Mouse (Mus musculus) left cerebral cortex, adult 2 months (tissue): ENCODE measurements at regions not wholly inside any gene's neighbourhood (a gene's known extent, or its start where the extent isn't known, plus 50 kb on each side); places are given as distances from the start of the nearest gene placed in this dataset.

ENCODE experiments used
- DNase-seq, 2 experiments: peaks; one replicate each; pipeline ENCODE4 v3.0.0; 2021 to 2022; ENCODE audit warnings: low spot score in 2 of 2, mixed read lengths in 1 of 2; ENCODE audit errors: extremely low spot score in 1 of 2
- H3K27ac ChIP-seq: fragments of 200-600 bp; 2 replicates; pipeline ENCODE4 v1.8.1; 2022
- H3K4me3 ChIP-seq: fragments of 200-600 bp; 2 replicates; pipeline ENCODE4 v1.8.1; 2022
- CTCF ChIP-seq: fragments of 200-600 bp; IDR thresholded peaks from 2 replicates; pipeline ENCODE4 v1.8.1; 2022; ENCODE audit warnings: antibody characterized with exemption, mild to moderate bottlenecking, moderate library complexity
- intact Hi-C: fragments of 180-260 bp; cut with DNase I; formaldehyde crosslinking; loops from one replicate; pipeline ENCODE4 v1.15.1; 2025

DNA sequence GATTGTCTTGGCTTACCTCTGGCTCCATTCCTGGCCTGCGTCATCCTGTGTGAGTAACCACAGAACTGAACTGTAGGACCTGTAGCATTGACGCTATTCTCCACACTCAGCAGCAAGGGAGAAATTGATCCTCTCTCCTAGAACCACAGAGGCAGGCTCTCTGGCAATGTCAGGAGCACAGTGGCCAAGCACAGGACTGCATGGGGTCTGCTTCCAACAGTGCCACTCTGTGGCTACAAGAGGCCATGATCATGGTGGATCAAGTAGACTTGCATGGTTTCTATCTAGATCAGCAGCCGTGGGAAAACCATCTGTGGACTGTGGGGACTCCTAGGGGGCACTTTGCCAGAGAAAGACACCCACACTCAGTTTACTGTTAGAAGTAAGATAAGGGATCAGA lies 213.9 kb downstream of the Adra2a start:
- intact Hi-C loops, result no loop called here
- TF ChIP-seq CTCF, result peak; percentile 19
- H3K27ac ChIP-seq, result no peak overlapping the region
- no peak for DNase-seq
- H3K4me3 ChIP-seq, result no peak overlapping the region

DNA sequence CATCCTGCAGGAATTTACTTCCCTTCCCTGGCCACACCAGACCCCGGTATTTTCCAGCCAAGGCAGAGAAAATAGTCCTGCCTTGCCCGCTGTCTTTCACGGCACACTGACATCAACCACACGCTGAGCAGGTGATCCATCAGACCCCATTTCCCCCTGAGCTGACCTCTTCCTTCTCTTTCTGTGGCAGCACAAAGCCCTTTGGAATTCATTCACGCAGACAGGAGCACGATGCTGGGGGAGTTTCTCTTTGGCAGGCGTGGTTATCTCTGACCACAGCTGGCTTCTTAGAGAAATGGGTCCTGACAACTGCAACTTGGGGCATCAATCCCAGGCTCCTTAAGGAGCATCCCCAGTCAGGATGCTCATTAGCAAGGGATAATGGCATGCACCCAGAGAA lies 215.2 kb downstream of the Adra2a start:
- intact Hi-C loops, result no loop called here
- no peak overlapping the region for H3K4me3 ChIP-seq
- no peak for DNase-seq
- no peak for TF ChIP-seq CTCF
- H3K27ac ChIP-seq, result no peak overlapping the region

DNA sequence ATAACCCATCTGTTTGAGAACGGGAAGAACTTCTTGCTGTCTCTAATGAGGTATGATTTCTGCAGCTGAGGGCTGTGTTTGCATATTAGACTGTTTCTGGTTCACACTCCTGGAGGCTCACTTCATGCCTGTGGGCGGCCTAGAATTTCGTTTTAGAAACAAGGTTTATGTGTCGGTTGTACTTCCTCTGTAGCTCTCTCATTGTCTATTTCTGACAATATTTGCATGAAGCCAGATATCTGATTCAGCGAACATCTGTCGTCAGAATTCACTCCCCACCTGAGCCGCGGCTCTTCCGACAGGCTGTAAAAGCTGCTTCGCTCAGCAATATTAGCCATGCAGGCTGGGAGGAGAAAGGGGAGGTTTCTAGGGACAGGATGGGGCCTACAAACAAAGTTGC lies 233.4 kb downstream of the Adra2a start:
- DNase-seq, result peak; percentile 14 to 50
- TF ChIP-seq CTCF, result no peak
- Histone ChIP-seq H3K27ac (no peak overlapping the region), H3K4me3 (no peak overlapping the region)
- intact Hi-C loops, result loop anchor here (1.0 to 5.0 kb wide), 2 partner anchors 75 to 103 kb away; no protein-coding TSS in a partner anchor

DNA sequence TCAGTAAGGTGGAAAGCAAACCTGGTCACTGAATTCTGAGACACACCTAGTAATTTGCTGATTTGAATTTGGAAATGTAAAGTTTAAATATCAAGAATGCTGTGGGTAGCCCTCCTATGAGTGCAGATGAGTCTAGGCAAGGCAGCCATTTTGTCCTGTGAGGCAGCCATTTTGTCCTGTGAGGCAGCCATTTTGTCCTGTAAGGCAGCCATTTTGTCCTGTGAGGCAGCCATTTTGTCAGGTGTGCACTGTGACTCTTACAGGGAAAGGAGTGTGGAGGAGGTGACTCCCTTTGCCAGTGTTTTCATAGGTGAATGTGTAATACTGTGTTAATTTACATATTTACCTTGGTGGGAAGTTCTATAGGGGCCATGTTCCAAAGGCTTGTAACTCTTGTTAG lies 241.5 kb downstream of the Adra2a start:
- Histone ChIP-seq H3K4me3 (no peak overlapping the region), H3K27ac (no peak overlapping the region)
- no peak for DNase-seq
- intact Hi-C loops, result no loop called here
- TF ChIP-seq CTCF, result no peak

DNA sequence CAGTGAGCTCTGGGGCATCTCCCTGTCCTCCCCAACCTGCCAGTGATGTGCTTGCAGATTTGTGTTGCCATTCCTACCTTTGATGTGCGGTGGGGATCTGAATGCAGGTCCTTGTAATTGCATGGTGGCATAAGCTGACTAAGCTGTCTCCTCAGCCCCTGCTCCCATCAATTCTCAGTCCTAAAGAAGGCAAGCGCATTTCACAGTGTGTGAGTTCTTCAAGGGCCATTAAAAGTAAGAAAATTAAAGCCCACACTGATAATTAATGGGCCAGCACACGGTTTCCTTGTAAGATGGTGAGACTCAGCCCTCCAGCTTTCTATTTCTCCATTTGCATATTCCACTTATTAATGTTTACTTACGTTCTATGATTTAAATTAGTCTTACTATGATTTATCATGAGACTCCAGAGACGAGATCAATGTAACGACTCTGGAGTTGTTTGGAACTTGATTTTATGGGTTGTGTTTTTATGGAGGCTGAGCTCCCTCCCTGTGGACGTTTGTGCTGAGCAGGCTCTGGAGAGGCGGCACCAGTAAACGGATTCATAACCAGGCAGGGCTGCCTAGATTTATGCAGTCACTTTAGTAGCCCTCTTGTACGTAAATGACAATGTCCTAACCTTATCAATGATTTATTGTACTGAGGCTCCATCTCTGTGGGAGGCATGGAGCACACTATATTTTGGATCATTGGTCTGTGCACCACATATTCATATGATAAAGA lies 253.9 kb downstream of the Adra2a start:
- DNase-seq, result no peak
- TF ChIP-seq CTCF, result no peak
- intact Hi-C loops, result no loop called here

DNA sequence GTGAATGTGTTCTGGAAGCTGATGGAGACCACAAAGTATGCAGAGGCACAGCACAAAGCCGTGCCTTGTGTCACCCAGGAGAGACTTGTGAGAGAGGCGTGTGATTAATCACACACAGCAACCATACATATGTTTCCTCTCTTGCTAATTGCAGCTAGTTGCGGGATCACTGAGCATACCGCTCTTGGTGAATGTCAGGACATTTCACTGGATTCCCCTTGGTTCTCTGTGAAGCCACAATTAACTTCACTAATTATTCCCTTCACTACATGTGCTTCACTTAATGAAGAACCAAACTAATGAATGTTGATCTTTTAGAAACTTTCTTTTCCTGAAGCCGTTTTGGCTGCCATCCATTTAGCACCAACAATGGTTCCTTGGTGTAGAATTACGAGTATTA lies 267.3 kb downstream of the Adra2a start:
- no peak for DNase-seq
- no peak overlapping the region for H3K4me3 ChIP-seq
- intact Hi-C loops, result no loop called here
- no peak for TF ChIP-seq CTCF
- H3K27ac ChIP-seq, result no peak overlapping the region

More for the DNA sequence above, 253.9 kb downstream of the Adra2a start:
- no peak overlapping the region for H3K4me3 ChIP-seq
- H3K27ac ChIP-seq, result no peak overlapping the region

DNA sequence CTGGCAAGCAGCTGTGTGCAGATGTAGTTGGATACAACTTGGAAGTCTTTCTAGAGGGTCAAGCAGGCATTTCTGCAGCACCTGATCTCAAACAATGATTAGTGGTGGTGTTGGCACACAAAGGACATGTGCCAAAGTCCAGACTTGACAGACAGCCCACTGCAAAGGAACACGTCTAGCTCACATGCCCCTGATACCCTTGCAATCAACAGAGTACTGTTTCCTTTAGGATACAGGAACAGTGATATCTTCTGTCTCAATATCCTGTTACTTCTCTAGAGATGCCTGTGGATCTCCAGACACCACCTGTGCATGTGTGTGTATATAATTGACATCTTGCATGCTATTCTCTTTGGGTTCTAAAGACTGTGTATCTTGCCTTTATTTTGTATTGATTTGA lies 267.8 kb downstream of the Adra2a start:
- H3K27ac ChIP-seq, result no peak overlapping the region
- DNase-seq, result no peak
- no peak overlapping the region for H3K4me3 ChIP-seq
- intact Hi-C loops, result no loop called here
- TF ChIP-seq CTCF, result no peak

DNA sequence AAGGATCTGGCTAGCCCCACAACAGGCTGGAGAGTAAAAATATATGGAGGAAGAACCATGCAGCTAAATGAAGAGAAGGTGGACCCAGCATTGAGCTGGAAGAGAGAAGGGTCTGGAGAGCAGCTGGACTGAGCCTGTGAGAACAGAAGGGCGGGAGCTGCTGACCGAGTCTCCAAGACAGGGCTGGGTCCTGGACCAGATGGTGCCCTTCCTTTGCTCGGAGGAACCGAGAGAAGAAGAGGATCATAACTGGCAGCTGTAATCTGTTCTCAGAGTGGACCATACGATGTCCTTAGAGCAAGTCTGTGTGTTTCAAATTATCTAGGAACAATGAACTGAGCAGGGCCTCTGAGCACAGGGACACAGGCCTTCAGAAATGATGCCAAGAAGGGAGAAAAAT lies 279.3 kb downstream of the Adra2a start:
- TF ChIP-seq CTCF, result no peak
- Histone ChIP-seq H3K27ac (no peak overlapping the region), H3K4me3 (no peak overlapping the region)
- intact Hi-C loops, result no loop called here
- DNase-seq, result no peak

DNA sequence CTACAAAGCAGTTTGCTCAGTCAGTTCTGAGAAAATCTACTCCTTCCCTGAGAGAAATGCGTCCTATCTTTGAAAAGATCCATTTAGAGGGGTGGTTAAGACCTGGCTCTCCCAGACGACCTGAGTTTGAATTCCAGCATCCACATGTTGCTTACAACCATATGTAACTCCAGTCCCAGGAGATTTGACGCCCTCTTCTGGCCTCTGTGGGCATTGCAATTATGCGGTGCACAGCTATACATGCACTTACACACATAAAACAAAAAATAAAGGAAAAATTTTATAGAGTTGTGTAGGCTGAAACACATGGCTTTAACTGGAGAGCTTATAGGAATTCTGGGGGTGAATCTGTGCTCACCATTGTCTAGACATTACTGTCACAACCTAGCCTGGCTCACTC lies 281.0 kb downstream of the Adra2a start:
- TF ChIP-seq CTCF, result no peak; the same call in 1 of the 2 replicates
- intact Hi-C loops, result no loop called here
- no peak for DNase-seq
- Histone ChIP-seq H3K27ac (no peak overlapping the region), H3K4me3 (no peak overlapping the region)

DNA sequence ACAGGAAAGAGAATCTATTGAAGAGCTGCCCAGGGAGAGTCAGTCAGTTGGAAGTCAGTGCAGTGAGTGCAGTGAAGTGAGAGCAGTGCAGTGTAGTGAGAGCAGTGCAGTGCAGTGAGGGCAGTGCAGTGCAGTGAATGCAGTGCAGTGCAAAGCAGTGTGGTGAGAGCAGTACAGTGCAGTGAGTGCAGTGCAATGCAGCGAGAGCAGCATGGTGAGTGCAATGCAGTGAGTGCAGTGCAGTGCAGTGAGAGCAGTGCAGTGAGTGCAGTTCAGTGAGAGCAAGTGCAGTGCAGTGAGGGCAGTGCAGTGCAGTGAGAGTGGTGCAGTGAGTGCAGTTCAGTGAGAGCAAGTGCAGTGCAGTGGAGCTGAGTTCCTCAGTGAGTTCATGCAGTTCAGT lies 288.2 kb downstream of the Adra2a start:
- no peak for DNase-seq
- intact Hi-C loops, result no loop called here

DNA sequence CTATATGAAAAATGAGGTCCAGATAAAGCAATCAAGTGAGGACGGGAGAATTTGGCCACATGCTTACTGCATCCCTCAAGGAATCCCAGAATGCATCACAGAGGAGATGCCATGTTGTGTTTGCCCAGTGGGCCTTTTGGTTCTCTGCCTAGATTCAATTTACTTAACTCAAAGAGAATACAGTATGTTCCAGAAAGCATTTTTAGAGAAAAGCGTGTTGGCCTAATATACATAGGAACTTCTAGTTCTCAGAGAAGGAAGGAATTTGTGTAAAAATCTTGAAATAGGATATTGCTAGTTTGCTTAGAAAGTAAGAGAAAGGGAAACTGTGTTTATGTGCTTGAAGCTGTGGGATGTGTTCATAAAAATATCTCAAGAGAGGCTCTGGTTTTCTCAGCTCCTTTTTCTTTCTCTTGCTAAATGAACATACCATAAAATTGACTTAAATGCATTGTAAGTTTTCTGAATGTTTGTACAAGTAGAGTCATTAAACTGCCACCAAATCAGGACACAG lies 296.9 kb downstream of the Adra2a start:
- no peak for DNase-seq
- intact Hi-C loops, result no loop called here
- TF ChIP-seq CTCF, result no peak
- Histone ChIP-seq H3K27ac (no peak overlapping the region), H3K4me3 (no peak overlapping the region)

More for the DNA sequence above, 288.2 kb downstream of the Adra2a start:
- H3K27ac ChIP-seq, result no peak overlapping the region
- no peak for TF ChIP-seq CTCF
- no peak overlapping the region for H3K4me3 ChIP-seq

DNA sequence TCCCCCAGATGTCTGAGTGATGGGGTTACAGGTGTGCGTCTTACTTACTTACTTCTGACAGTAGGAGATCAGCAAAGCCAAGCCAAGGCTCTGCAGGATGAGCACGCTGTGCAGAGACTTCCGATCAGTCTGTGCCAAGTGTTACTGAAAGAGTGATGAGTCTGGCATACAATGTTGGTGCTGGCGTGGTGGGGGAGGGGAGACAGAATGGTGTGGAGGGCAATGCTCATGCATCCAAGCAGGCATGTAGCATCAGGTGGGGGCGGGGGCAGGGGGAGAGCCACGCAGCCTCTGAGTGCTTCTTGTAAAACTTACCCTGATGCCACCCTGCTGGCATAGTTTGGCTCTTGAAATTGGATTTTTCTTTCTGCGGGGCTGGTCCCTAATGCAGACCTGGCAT lies 315.8 kb downstream of the Adra2a start:
- TF ChIP-seq CTCF, result no peak
- DNase-seq, result no peak
- Histone ChIP-seq H3K27ac (no peak overlapping the region), H3K4me3 (no peak overlapping the region)
- intact Hi-C loops, result no loop called here

DNA sequence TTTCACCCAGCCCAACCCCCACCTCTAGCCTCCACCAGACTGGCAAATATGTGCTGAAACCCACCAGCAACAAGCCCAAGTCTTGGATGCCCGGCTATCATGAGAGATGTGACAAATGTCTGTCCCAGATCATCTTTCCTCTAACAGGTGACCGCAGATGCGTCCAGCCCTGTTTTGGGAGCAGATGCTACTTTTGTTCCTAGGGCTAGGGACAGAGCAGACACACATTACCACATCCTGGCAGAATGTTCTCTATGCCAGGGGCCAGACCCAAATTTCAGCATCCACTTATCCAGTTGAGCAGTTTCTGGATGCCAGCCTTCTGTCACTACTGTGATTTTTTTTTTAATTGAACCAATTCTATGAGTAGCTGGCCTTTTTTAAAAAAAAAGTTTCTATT lies 316.7 kb downstream of the Adra2a start:
- intact Hi-C loops, result no loop called here
- Histone ChIP-seq H3K4me3 (no peak overlapping the region), H3K27ac (no peak overlapping the region)
- DNase-seq, result no peak
- no peak for TF ChIP-seq CTCF
